8 mouse cellular contexts compared by ENCODE assay signal in genomic region chr2:181594946-181595696, GRCm38 (mm10). TPM values are rescaled to one million over a fixed set of nuclear protein-coding genes. Genes with fewer than 3 reads are reported as not detected.
A peak's percentile ranks its signal among the peaks of the same experiment; 100 is the strongest.
DNase-seq lines count a peak whose midpoint lies in the region; ATAC-seq and TF ChIP-seq lines count a peak whose summit lies in the region.

No protein-coding gene starts in this region.

- H3K27me3 ChIP-seq in heart, adult 2 months (ENCODE audit: control insufficient read depth, insufficient read depth, low read length), result no peaks in the 10 kb centered on the region
- H3K27me3 ChIP-seq in heart, embryonic 12.5 days (replicated peaks), result no peaks in the 10 kb centered on the region

- H3K36me3 ChIP-seq in heart, adult 2 months (ENCODE audit: control insufficient read depth, insufficient read depth, low read length), result no peaks in the 10 kb centered on the region
- peaks cover 9% of the 10 kb centered on the region for H3K36me3 ChIP-seq in heart, embryonic 12.5 days

- H3K9ac ChIP-seq in heart, adult 2 months (ENCODE audit: low read depth, low read length), result no peak overlapping the region
- H3K9ac ChIP-seq in heart, embryonic 12.5 days, result no peak overlapping the region

- H3K9me3 ChIP-seq in heart, embryonic 12.5 days (replicated peaks), result no peaks in the 10 kb centered on the region

- H3K4me3 ChIP-seq in heart, adult 2 months, result no peak overlapping the region
- H3K4me3 ChIP-seq in heart, embryonic 12.5 days, result no peak overlapping the region

- TF ChIP-seq POLR2A in heart, adult 2 months (IDR thresholded peaks at IDR 0.05; ENCODE audit: insufficient read depth, low read depth, low read length), result no peak

- 63% methylated on average over 4 of the region's 4 CpGs for WGBS in heart, adult 2 months
- 76% methylated on average over 4 of the region's 4 CpGs for WGBS in heart, embryonic 12.5 days

- intact Hi-C loops in heart, adult 2 months (cut with DNase I), result loop anchor here (2.0 to 10.0 kb wide), 2 partner anchors 202 to 440 kb away; partner anchors contain the start of gene Eef1a2

- TF ChIP-seq CTCF in heart, adult 2 months (IDR thresholded peaks at IDR 0.05), result peak; percentile 81

- peaks cover 7% of the 10 kb centered on the region; the same call in 1 of the 2 replicates for H3K4me1 ChIP-seq in heart, adult 2 months (ENCODE audit: control insufficient read depth, insufficient read depth, low read length)
- H3K4me1 ChIP-seq in heart, embryonic 12.5 days (replicated peaks), result peaks cover 16% of the 10 kb centered on the region

- no peak for TF ChIP-seq EP300 in heart, adult 2 months (IDR thresholded peaks at IDR 0.05; ENCODE audit: insufficient read depth, low read depth, low read length)

- no peak overlapping the region for H3K27ac ChIP-seq in heart, adult 2 months
- H3K27ac ChIP-seq in heart, embryonic 12.5 days (ENCODE audit: poor library complexity, severe bottlenecking), result no peak overlapping the region

- DNase-seq in heart, adult 2 months, result peak in 1 of 2 experiments; percentile 30
- peak; percentile 62 for DNase-seq in ovary, adult 18-20 months (ENCODE audit: low spot score)
- no peak for DNase-seq in ovary, postnatal 36 days (ENCODE audit: low spot score)
- DNase-seq in adrenal gland, postnatal 25 days, result peak; percentile 75
- peak; percentile 63 for DNase-seq in kidney, postnatal 10 days
- DNase-seq in right cerebral cortex, postnatal 14 days, result no peak

- H3K4me2 ChIP-seq in heart, embryonic 12.5 days, result no peak overlapping the region

- H3K79me2 ChIP-seq in heart, adult 2 months (replicated peaks; ENCODE audit: control insufficient read depth, insufficient read depth, low read length), result no peaks in the 10 kb centered on the region; the same call in 1 of the 2 replicates

- no peak for ATAC-seq in heart, embryonic 12.5 days (ENCODE audit: insufficient number of reproducible peaks, low FRiP score)
- no peak for ATAC-seq in megakaryocyte, adult 5-6 weeks (ENCODE audit: poor library complexity, severe bottlenecking)

RNA-seq across cellular contexts. Expression of gene Zfp512b, which starts 2.5 kb away (rescaled TPM):
- 10 to 100 TPM; 13.2 to 16.9 TPM for total RNA-seq in heart, adult 2 months (2021)
- polyA plus RNA-seq in heart, adult 2 months (2012; rRNA removed), result 20.6 and 25.9 TPM in 2 replicates
- polyA plus RNA-seq in heart, embryonic 12.5 days (2016; fragmentation: Nextera tagmentation; extraction: Ambion mirVana), result 44.8 and 46.1 TPM in 2 replicates
- 56.6 and 81.6 TPM in 2 replicates for total RNA-seq in adrenal gland, postnatal 25 days (2021)
- total RNA-seq in megakaryocyte, adult 5-6 weeks (2015), result 3.6 and 4.7 TPM in 2 replicates
- total RNA-seq in megakaryocyte, adult 5-6 weeks (2017), result 8.1 and 9.9 TPM in 2 replicates

RNA-seq across cellular contexts. Expression of gene Prpf6, which starts 3.5 kb away (rescaled TPM):
- 10 to 100 TPM; 35.3 to 38.6 TPM for total RNA-seq in heart, adult 2 months (2021)
- 13.8 and 19.1 TPM in 2 replicates for polyA plus RNA-seq in heart, adult 2 months (2012; rRNA removed)
- polyA plus RNA-seq in heart, embryonic 12.5 days (2016; fragmentation: Nextera tagmentation; extraction: Ambion mirVana), result 46.8 and 48.8 TPM in 2 replicates
- total RNA-seq in adrenal gland, postnatal 25 days (2021), result 57.7 and 73.7 TPM in 2 replicates
- 13.3 and 15.1 TPM in 2 replicates for total RNA-seq in megakaryocyte, adult 5-6 weeks (2015)
- total RNA-seq in megakaryocyte, adult 5-6 weeks (2017), result 68.0 and 68.1 TPM in 2 replicates

RNA-seq across cellular contexts. Expression of gene Samd10, which starts 3.9 kb away (rescaled TPM):
- total RNA-seq in heart, adult 2 months (2021), result 1 to 10 TPM; 1.0 to 1.6 TPM
- polyA plus RNA-seq in heart, adult 2 months (2012; rRNA removed), result 5.1 and 6.4 TPM in 2 replicates
- polyA plus RNA-seq in heart, embryonic 12.5 days (2016; fragmentation: Nextera tagmentation; extraction: Ambion mirVana), result 12.4 and 13.4 TPM in 2 replicates
- 19.3 and 26.4 TPM in 2 replicates for total RNA-seq in adrenal gland, postnatal 25 days (2021)
- total RNA-seq in megakaryocyte, adult 5-6 weeks (2015), result 7.4 and 9.7 TPM in 2 replicates
- 2.3 and 2.8 TPM in 2 replicates for total RNA-seq in megakaryocyte, adult 5-6 weeks (2017)

RNA-seq across cellular contexts. Expression of gene Uckl1, which starts 10.4 kb away (rescaled TPM):
- total RNA-seq in heart, adult 2 months (2021), result 10 to 100 TPM; 31.3 to 32.5 TPM
- polyA plus RNA-seq in heart, adult 2 months (2012; rRNA removed), result 115 and 156 TPM in 2 replicates
- 64.2 and 65.3 TPM in 2 replicates for polyA plus RNA-seq in heart, embryonic 12.5 days (2016; fragmentation: Nextera tagmentation; extraction: Ambion mirVana)
- 94.2 and 128 TPM in 2 replicates for total RNA-seq in adrenal gland, postnatal 25 days (2021)
- total RNA-seq in megakaryocyte, adult 5-6 weeks (2015), result 86.0 and 103 TPM in 2 replicates
- total RNA-seq in megakaryocyte, adult 5-6 weeks (2017), result 65.2 and 79.3 TPM in 2 replicates

Comparison
In these comparisons a context has a peak if more than half of its experiments do, and no peak if none do; other contexts are left out.
1. DNase-seq: peak in ovary, adult 18-20 months (single experiment), adrenal gland, postnatal 25 days (single experiment) and kidney, postnatal 10 days (single experiment); none in ovary, postnatal 36 days (single experiment) and right cerebral cortex, postnatal 14 days (single experiment).